Mouse (Mus musculus) kidney, postnatal 14 days (tissue): Measurements from ENCODE around the gene Milr1.

Source experiments
- DNase-seq: peaks from one replicate; pipeline ENCODE4 v3.0.0; 2022; ENCODE audit warnings: mixed read lengths

Gene Milr1

GRCm38 (mm10) chr11:106814601-106815320, 63.7 kb downstream of the Milr1 start:
- DNase-seq, result peak; percentile 67

- no peak for DNase-seq
Observed at GRCm38 (mm10) chr11:106815331-106815730, 64.3 kb downstream of the Milr1 start.

DNA sequence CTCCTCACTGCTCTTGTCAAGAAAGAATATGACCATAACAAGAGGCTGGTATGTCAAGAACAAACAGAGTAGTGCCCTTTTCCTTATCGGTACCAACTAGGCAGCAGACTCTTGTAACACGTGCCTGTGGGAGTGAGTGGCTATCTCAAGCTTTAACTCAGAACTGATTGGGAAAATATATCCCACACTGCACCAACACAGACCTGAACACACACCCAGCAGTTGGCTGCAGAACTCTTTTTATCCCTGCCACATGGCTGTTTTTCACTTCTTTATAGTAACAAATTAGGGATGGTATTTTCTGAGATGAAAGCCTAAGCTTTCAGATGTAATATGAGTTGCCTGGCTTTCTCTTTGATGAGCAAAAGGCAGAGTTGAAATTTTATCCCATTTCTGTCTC, 64.7 kb downstream of the Milr1 start:
- DNase-seq, result no peak

- no peak for DNase-seq
Observed at GRCm38 (mm10) chr11:106816316-106816715, 65.3 kb downstream of the Milr1 start.

DNA sequence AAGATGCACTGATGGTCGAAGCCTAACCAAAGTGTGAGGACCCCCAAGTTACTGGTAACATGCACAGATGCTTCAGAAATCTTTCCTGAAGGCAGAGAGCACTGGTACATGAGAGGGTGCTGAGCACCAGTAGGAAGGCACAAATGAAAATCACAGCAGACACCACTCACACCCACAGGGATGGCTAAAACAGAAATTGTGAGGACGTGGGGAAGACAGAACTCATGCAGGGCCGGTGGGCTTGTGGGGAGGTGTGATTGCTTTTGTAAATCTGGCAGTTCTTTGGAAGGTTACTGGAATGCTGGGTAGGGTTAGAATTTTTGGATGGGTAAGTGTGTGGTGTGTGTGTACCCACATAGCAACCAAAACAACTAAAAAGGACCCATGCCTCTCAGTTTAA, 66.1 kb downstream of the Milr1 start:
- DNase-seq, result no peak

DNA sequence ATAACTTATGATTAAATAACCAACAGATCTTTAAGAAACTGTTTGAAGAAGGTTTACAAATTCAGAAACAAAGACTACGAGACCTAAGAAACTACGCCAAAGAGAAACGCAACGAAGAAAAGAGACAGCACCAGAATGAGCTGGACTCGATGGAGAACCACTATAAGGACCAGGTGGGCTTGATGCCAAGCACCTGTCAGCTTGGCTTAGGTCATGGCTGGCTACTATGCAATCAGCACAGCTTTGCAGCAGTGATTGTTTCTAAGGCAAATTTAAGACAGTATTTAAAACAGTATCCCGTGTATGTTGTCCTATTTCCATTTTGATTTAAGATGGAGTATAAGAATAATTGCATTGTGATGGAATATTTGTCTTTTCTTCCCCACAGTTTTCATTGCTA, 66.8 kb downstream of the Milr1 start:
- no peak for DNase-seq

DNA sequence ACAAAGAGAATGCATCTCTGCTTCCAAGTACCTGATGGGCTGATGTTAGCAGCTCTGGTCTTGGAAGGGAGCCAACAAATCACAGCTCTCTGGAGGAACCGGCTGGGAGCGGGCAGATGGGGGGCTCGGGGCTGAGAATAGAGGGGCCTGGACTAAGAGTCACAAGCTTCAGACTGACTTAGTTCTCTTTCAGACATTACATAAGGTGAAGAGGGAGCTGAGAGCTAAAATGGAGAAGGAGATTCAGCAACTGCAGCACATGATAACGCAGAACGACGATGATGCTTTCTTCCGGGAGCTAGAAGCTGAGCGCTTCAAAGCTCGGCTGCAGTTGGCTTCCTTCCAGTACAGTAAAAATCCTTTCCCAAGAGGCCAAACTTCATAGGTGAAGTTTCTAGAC, 67.3 kb downstream of the Milr1 start:
- DNase-seq, result peak; percentile 62
